Mouse (Mus musculus) olfactory bulb, adult 2 months (tissue): ENCODE data around the gene Serinc4. TPM values are rescaled to one million over a fixed set of nuclear protein-coding genes. Genes with fewer than 3 reads are reported as not detected.

Experiments used
- H3K27ac ChIP-seq: fragments of 200-500 bp; 2 replicates; pipeline ENCODE4 v1.5.1; 2012; ENCODE audit warnings: low read depth, low read length; ENCODE audit not compliant: insufficient read depth
- H3K4me1 ChIP-seq: fragments of 200-500 bp; 2 replicates; pipeline ENCODE4 v1.6.1; 2012; ENCODE audit warnings: low read length; ENCODE audit not compliant: control insufficient read depth, insufficient read depth
- H3K4me3 ChIP-seq: fragments of 200-500 bp; 2 replicates; pipeline ENCODE4 v1.5.1; 2012; ENCODE audit warnings: mild to moderate bottlenecking, low read depth, low read length, moderate library complexity; ENCODE audit not compliant: insufficient read depth
- CTCF ChIP-seq: fragments of 200-500 bp; IDR thresholded peaks from 2 replicates; pipeline ENCODE4 v1.5.1; 2012; ENCODE audit warnings: low read depth, mild to moderate bottlenecking, low read length, moderate library complexity; ENCODE audit not compliant: insufficient read depth
- POLR2A ChIP-seq: fragments of 200-500 bp; IDR thresholded peaks from 2 replicates; pipeline ENCODE4 v1.6.1; 2012; ENCODE audit warnings: mild to moderate bottlenecking, low read depth, low read length, moderate library complexity; ENCODE audit not compliant: insufficient read depth
- WGBS: fragments of 180-500 bp; shearing (Covaris S2); methylation state at CpG from one replicate; pipeline ENCODE4 v1.1.7; 2018; 5-methylcytosine and 5-hydroxymethylcytosine counted together
- polyA plus RNA-seq: library from polyadenylated mRNA; stranded (reverse); fragments of >200 nt; gene quantifications from 2 replicates; pipeline ENCODE4 v1.2.4, GENCODE M21; 2012; ENCODE audit warnings: low replicate concordance; ENCODE audit not compliant: missing spikeins, insufficient read depth, insufficient read length

Serinc4 gene
- polyA plus RNA-seq, 1 experiment = not detected

GRCm38 (mm10) chr2:121413387-121414042, 43.1 kb downstream of the Serinc4 start, which contains the start of the genes Pdia3 and Catsper2:
Gene Pdia3 (plus strand): TSS chr2:121413775.
Gene Catsper2 (minus strand): TSS chr2:121413792.
- under 1% methylated on average over 68 of the region's 68 CpGs for WGBS
- TF ChIP-seq CTCF = no peak
- TF ChIP-seq POLR2A = peak; percentile 96
- peak within 1 kb of the TSS; percentile 99 for H3K4me3 ChIP-seq

GRCm38 (mm10) chr2:121412843-121413386, 43.7 kb downstream of the Serinc4 start:
- H3K4me1 ChIP-seq = 0 out of 2 replicates have a peak, but pooled peaks cover 2% of the 10 kb centered on the region
- peak overlapping the region; percentile 99 for H3K4me3 ChIP-seq
- H3K27ac ChIP-seq = peak overlapping the region; percentile 76
- no peak for TF ChIP-seq CTCF
- TF ChIP-seq POLR2A = no peak
- 4% methylated on average over 4 of the region's 4 CpGs for WGBS

More at GRCm38 (mm10) chr2:121413387-121414042, 43.1 kb downstream of the Serinc4 start, which contains the start of the genes Pdia3 and Catsper2:
- peak within 1 kb of the TSS; percentile 93 for H3K27ac ChIP-seq
- 0 out of 2 replicates have a peak, but pooled peaks cover 2% of the 10 kb centered on the region for H3K4me1 ChIP-seq

- Histone ChIP-seq H3K27ac (no peak overlapping the region), H3K4me3 (no peak overlapping the region), H3K4me1 (no peaks in the 10 kb centered on the region)
- TF ChIP-seq CTCF (no peak), POLR2A (no peak)
- WGBS = 37% methylated on average over 4 of the region's 4 CpGs
Observed at GRCm38 (mm10) chr2:121408160-121408559, 48.4 kb downstream of the Serinc4 start.

GRCm38 (mm10) chr2:121403296-121403695, 53.3 kb downstream of the Serinc4 start:
- no peak overlapping the region for H3K27ac ChIP-seq
- H3K4me3 ChIP-seq = no peak overlapping the region
- no peaks in the 10 kb centered on the region for H3K4me1 ChIP-seq
- TF ChIP-seq POLR2A (no peak), CTCF (no peak)

- Histone ChIP-seq H3K4me3 (no peak overlapping the region), H3K27ac (no peak overlapping the region), H3K4me1 (no peaks in the 10 kb centered on the region)
- 13% methylated on average over 8 of the region's 8 CpGs for WGBS
- TF ChIP-seq CTCF = no peak
- no peak for TF ChIP-seq POLR2A
Observed at GRCm38 (mm10) chr2:121396624-121397023, 60.0 kb downstream of the Serinc4 start.

Other genes starting within 250 kb of the Serinc4 start
- gene Trp53bp1, start 185.4 kb downstream of the Serinc4 start, polyA plus RNA-seq = 272 TPM in 1 of 2 replicates, not detected in the other
- gene Map1a, start 167.2 kb downstream of the Serinc4 start, polyA plus RNA-seq = 93.5 and 210 TPM in 2 replicates
- gene Ppip5k1, start 101.4 kb downstream of the Serinc4 start, polyA plus RNA-seq = 355 TPM in 1 of 2 replicates, not detected in the other
- not detected in 2 replicates for gene Ckmt1, start 99.1 kb downstream of the Serinc4 start, polyA plus RNA-seq
- gene Strc, start 69.6 kb downstream of the Serinc4 start, polyA plus RNA-seq = not detected in 2 replicates
- gene Pdia3, start 43.0 kb downstream of the Serinc4 start, polyA plus RNA-seq = 166 and 331 TPM in 2 replicates
- not detected in 2 replicates for gene Catsper2, start 43.0 kb downstream of the Serinc4 start, polyA plus RNA-seq
- not detected in 2 replicates for gene Ell3, start 12.5 kb downstream of the Serinc4 start, polyA plus RNA-seq
- gene Serf2, start 7.6 kb downstream of the Serinc4 start, polyA plus RNA-seq = not detected in 2 replicates
- gene Hypk, start 3.5 kb downstream of the Serinc4 start, polyA plus RNA-seq = 611 TPM in 1 of 2 replicates, not detected in the other
- gene Mfap1b, start 17.3 kb upstream of the Serinc4 start, polyA plus RNA-seq = not detected in 2 replicates
- not detected in 2 replicates for gene Mfap1a, start 49.9 kb upstream of the Serinc4 start, polyA plus RNA-seq
- gene Wdr76, start 49.9 kb upstream of the Serinc4 start, polyA plus RNA-seq = not detected in 2 replicates